ENCODE assay signal across 8 mouse cellular contexts in genomic region chr17:26070136-26070535, GRCm38 (mm10). TPM values are rescaled to one million over a fixed set of nuclear protein-coding genes. Genes with fewer than 3 reads are reported as not detected.
DNase-seq lines count a peak whose midpoint lies in the region; ATAC-seq and TF ChIP-seq lines count a peak whose summit lies in the region.

No protein-coding gene starts in this region.

- peak overlapping the region; percentile 84 for H3K4me3 ChIP-seq in kidney, embryonic 15.5 days (replicated peaks)
- peak overlapping the region; percentile 90 for H3K4me3 ChIP-seq in embryonic facial prominence, embryonic 10.5 days
- no peak overlapping the region for H3K4me3 ChIP-seq in intestine, embryonic 14.5 days (ENCODE audit: low read depth, low read length)
- H3K4me3 ChIP-seq in myocyte, result peak overlapping the region; percentile 60

- H3K9ac ChIP-seq in kidney, embryonic 15.5 days, result 0 out of 2 replicates have a peak overlapping the region, but pooled peaks have one; percentile 72
- H3K9ac ChIP-seq in intestine, embryonic 14.5 days (ENCODE audit: low read length), result no peak overlapping the region

- peaks cover 35% of the 10 kb centered on the region for H3K79me2 ChIP-seq in myocyte (ENCODE audit: control insufficient read depth, insufficient read depth)

- H3K36me3 ChIP-seq in kidney, embryonic 15.5 days, result peaks cover 3% of the 10 kb centered on the region; the same call in 1 of the 2 replicates
- H3K36me3 ChIP-seq in embryonic facial prominence, embryonic 10.5 days (replicated peaks), result peaks cover 16% of the 10 kb centered on the region
- no peaks in the 10 kb centered on the region; the same call in 1 of the 2 replicates for H3K36me3 ChIP-seq in intestine, embryonic 14.5 days (ENCODE audit: control insufficient read depth, insufficient read depth, low read length)
- H3K36me3 ChIP-seq in myocyte (ENCODE audit: control insufficient read depth, insufficient read depth), result no peaks in the 10 kb centered on the region

- no peaks in the 10 kb centered on the region for H3K9me3 ChIP-seq in kidney, embryonic 15.5 days (replicated peaks)
- H3K9me3 ChIP-seq in embryonic facial prominence, embryonic 10.5 days, result no peaks in the 10 kb centered on the region
- H3K9me3 ChIP-seq in intestine, embryonic 14.5 days (ENCODE audit: control insufficient read depth, low read length), result no peaks in the 10 kb centered on the region

- no peak for TF ChIP-seq POLR2A in myocyte (IDR thresholded peaks at IDR 0.05; ENCODE audit: insufficient read length, low read depth)

- ATAC-seq in kidney, embryonic 15.5 days (replicated peaks; ENCODE audit: low FRiP score), result no peak
- no peak for ATAC-seq in intestine, embryonic 14.5 days (replicated peaks; ENCODE audit: low FRiP score, low TSS enrichment, low read depth)

- no peak overlapping the region for H3K27ac ChIP-seq in kidney, embryonic 15.5 days
- H3K27ac ChIP-seq in embryonic facial prominence, embryonic 10.5 days (replicated peaks), result no peak overlapping the region
- H3K27ac ChIP-seq in intestine, embryonic 14.5 days (ENCODE audit: low read depth), result no peak overlapping the region

- peaks cover 11% of the 10 kb centered on the region; the same call in 1 of the 2 replicates for H3K27me3 ChIP-seq in kidney, embryonic 15.5 days
- H3K27me3 ChIP-seq in embryonic facial prominence, embryonic 10.5 days (replicated peaks; ENCODE audit: low read depth, poor library complexity, severe bottlenecking), result peaks cover 31% of the 10 kb centered on the region
- H3K27me3 ChIP-seq in intestine, embryonic 14.5 days (replicated peaks; ENCODE audit: control insufficient read depth, insufficient read depth, low read length), result 0 out of 2 replicates have a peak, but pooled peaks cover 6% of the 10 kb centered on the region
- no peaks in the 10 kb centered on the region for H3K27me3 ChIP-seq in myocyte (ENCODE audit: control insufficient read depth, insufficient read depth, insufficient read length)

- H3K4me2 ChIP-seq in kidney, embryonic 15.5 days, result peak overlapping the region; percentile 96
- H3K4me2 ChIP-seq in intestine, embryonic 14.5 days (ENCODE audit: low read length), result peak overlapping the region; percentile 76
- peak overlapping the region; percentile 100 for H3K4me2 ChIP-seq in myocyte (ENCODE audit: low read depth)

- no peak for DNase-seq in kidney, adult 8-10 months
- DNase-seq in embryonic facial prominence, embryonic 10.5 days (ENCODE audit: low spot score), result no peak
- DNase-seq in intestine, embryonic 14.5 days (ENCODE audit: low spot score), result no peak
- no peak for DNase-seq in right cerebral cortex, postnatal 25 days
- no peak for DNase-seq in frontal cortex, postnatal 36 days (ENCODE audit: low spot score in 2 of 2)
- DNase-seq in urinary bladder, postnatal 36 days (ENCODE audit: low spot score in 2 of 2), result no peak

- WGBS in kidney, embryonic 15.5 days, result 26% methylated on average over 6 of the region's 6 CpGs
- 41% methylated on average over 6 of the region's 6 CpGs for WGBS in embryonic facial prominence, embryonic 10.5 days
- WGBS in intestine, embryonic 14.5 days, result 25% methylated on average over 6 of the region's 6 CpGs

- no peak overlapping the region for H3ac ChIP-seq in myocyte (ENCODE audit: control insufficient read depth, insufficient read length)

- peaks cover 42% of the 10 kb centered on the region for H3K4me1 ChIP-seq in kidney, embryonic 15.5 days
- H3K4me1 ChIP-seq in embryonic facial prominence, embryonic 10.5 days, result peaks cover 41% of the 10 kb centered on the region
- H3K4me1 ChIP-seq in intestine, embryonic 14.5 days (replicated peaks; ENCODE audit: control insufficient read depth, insufficient read depth, low read length), result peaks cover 23% of the 10 kb centered on the region

TF ChIP-seq in myocyte, 11 proteins besides CTCF, POLR2A, EP300 and RAD21:
- no peak for TF ChIP-seq SRF (IDR thresholded peaks at IDR 0.05; ENCODE audit: control insufficient read depth, insufficient read length, low read depth)
- no peak for TF ChIP-seq E2F4 (IDR thresholded peaks at IDR 0.05; ENCODE audit: insufficient read depth)
- TF ChIP-seq MYOG (IDR thresholded peaks at IDR 0.05; ENCODE audit: control insufficient read depth in 1 of 3, insufficient read depth in 1 of 3, insufficient read length in 2 of 3, low read depth in 2 of 3), result no peak
- TF ChIP-seq TCF3 (IDR thresholded peaks at IDR 0.05; ENCODE audit: insufficient read length, low read depth), result no peak
- no peak for TF ChIP-seq TCF12 (IDR thresholded peaks at IDR 0.05; ENCODE audit: insufficient read depth, poor library complexity, severe bottlenecking)
- TF ChIP-seq POLR2AphosphoS2 (IDR thresholded peaks at IDR 0.05; ENCODE audit: insufficient read length, low read depth), result no peak
- no peak for TF ChIP-seq MAX (IDR thresholded peaks at IDR 0.05; ENCODE audit: low read depth)
- TF ChIP-seq CEBPB (IDR thresholded peaks at IDR 0.05; ENCODE audit: insufficient read depth, poor library complexity, severe bottlenecking), result no peak
- TF ChIP-seq USF1 (IDR thresholded peaks at IDR 0.05; ENCODE audit: low read depth), result no peak
- TF ChIP-seq MYOD1 (IDR thresholded peaks at IDR 0.05; ENCODE audit: control insufficient read depth in 1 of 3, insufficient read length in 2 of 3, low read depth in 2 of 3), result no peak
- no peak for TF ChIP-seq REST (IDR thresholded peaks at IDR 0.05; ENCODE audit: insufficient read depth, insufficient read length)

RNA-seq across cellular contexts. Expression of gene Rab11fip3, which starts 0.8 kb away (rescaled TPM):
- polyA plus RNA-seq in kidney, embryonic 15.5 days (2015; fragmentation: Nextera tagmentation; extraction: Ambion mirVana), result 29.1 and 30.2 TPM in 2 replicates
- 24.5 and 25.3 TPM in 2 replicates for polyA plus RNA-seq in embryonic facial prominence, embryonic 10.5 days (2016; fragmentation: Nextera tagmentation; extraction: Ambion mirVana)
- 12.8 and 13.7 TPM in 2 replicates for polyA plus RNA-seq in intestine, embryonic 14.5 days (2014; fragmentation: Nextera tagmentation; extraction: Ambion mirVana)
- 19.7 TPM for polyA plus RNA-seq in myocyte (2012; fragmentation: generic; extraction: Trizol)

RNA-seq across cellular contexts. Expression of gene Decr2, which starts 20.0 kb away (rescaled TPM):
- polyA plus RNA-seq in kidney, embryonic 15.5 days (2015; fragmentation: Nextera tagmentation; extraction: Ambion mirVana), result 42.9 and 45.7 TPM in 2 replicates
- 29.1 and 30.1 TPM in 2 replicates for polyA plus RNA-seq in embryonic facial prominence, embryonic 10.5 days (2016; fragmentation: Nextera tagmentation; extraction: Ambion mirVana)
- polyA plus RNA-seq in intestine, embryonic 14.5 days (2014; fragmentation: Nextera tagmentation; extraction: Ambion mirVana), result 27.3 and 32.4 TPM in 2 replicates
- 8.3 TPM for polyA plus RNA-seq in myocyte (2012; fragmentation: generic; extraction: Trizol)

RNA-seq across cellular contexts. Expression of gene Nme4, which starts 25.3 kb away (rescaled TPM):
- polyA plus RNA-seq in kidney, embryonic 15.5 days (2015; fragmentation: Nextera tagmentation; extraction: Ambion mirVana), result 101 and 103 TPM in 2 replicates
- polyA plus RNA-seq in embryonic facial prominence, embryonic 10.5 days (2016; fragmentation: Nextera tagmentation; extraction: Ambion mirVana), result 145 and 159 TPM in 2 replicates
- polyA plus RNA-seq in intestine, embryonic 14.5 days (2014; fragmentation: Nextera tagmentation; extraction: Ambion mirVana), result 118 and 122 TPM in 2 replicates
- polyA plus RNA-seq in myocyte (2012; fragmentation: generic; extraction: Trizol), result 23.9 TPM

RNA-seq across cellular contexts. Expression of gene Tmem8, which starts 43.0 kb away (rescaled TPM):
- polyA plus RNA-seq in kidney, embryonic 15.5 days (2015; fragmentation: Nextera tagmentation; extraction: Ambion mirVana), result 3.8 and 5.1 TPM in 2 replicates
- 1.2 TPM in 2 replicates for polyA plus RNA-seq in embryonic facial prominence, embryonic 10.5 days (2016; fragmentation: Nextera tagmentation; extraction: Ambion mirVana)
- 2.7 and 4.9 TPM in 2 replicates for polyA plus RNA-seq in intestine, embryonic 14.5 days (2014; fragmentation: Nextera tagmentation; extraction: Ambion mirVana)
- polyA plus RNA-seq in myocyte (2012; fragmentation: generic; extraction: Trizol), result 1.5 TPM

RNA-seq across cellular contexts. Expression of gene Mrpl28, which starts 53.2 kb away (rescaled TPM):
- polyA plus RNA-seq in kidney, embryonic 15.5 days (2015; fragmentation: Nextera tagmentation; extraction: Ambion mirVana), result 207 and 218 TPM in 2 replicates
- 289 and 299 TPM in 2 replicates for polyA plus RNA-seq in embryonic facial prominence, embryonic 10.5 days (2016; fragmentation: Nextera tagmentation; extraction: Ambion mirVana)
- polyA plus RNA-seq in intestine, embryonic 14.5 days (2014; fragmentation: Nextera tagmentation; extraction: Ambion mirVana), result 235 and 241 TPM in 2 replicates
- 145 TPM for polyA plus RNA-seq in myocyte (2012; fragmentation: generic; extraction: Trizol)
